Mouse (Mus musculus) MEL (cell line): ENCODE measurements around the gene Pigt. TPM values are rescaled to one million over a fixed set of nuclear protein-coding genes. Genes with fewer than 3 reads are reported as not detected.

Experiments used
- DNase-seq: peaks from one replicate; pipeline ENCODE4 v3.0.0; 2011; ENCODE audit warnings: low read depth, low spot score
- H3K27ac ChIP-seq: 2 replicates; pipeline ENCODE4 v1.5.1; 2012; ENCODE audit warnings: low read depth, mild to moderate bottlenecking, control low read depth, low read length, moderate library complexity; ENCODE audit not compliant: control insufficient read depth
- H3K27me3 ChIP-seq, 2 experiments: fragments of 150-350 bp in 1 of 2; sonication (generic) in 1 of 2; 2 replicates each; pipeline ENCODE4 v1.6.1; 2012; ENCODE audit warnings: low read length in 2 of 2, mild to moderate bottlenecking in 2 of 2, improper control_type of control experiment in 1 of 2, moderate library complexity in 1 of 2; ENCODE audit not compliant: insufficient read depth in 2 of 2, control insufficient read depth in 1 of 2
- H3K36me3 ChIP-seq, 2 experiments: 2 replicates each; pipeline ENCODE4 v1.6.1; 2012 to 2014; ENCODE audit warnings: low read length in 2 of 2, improper control_type of control experiment in 1 of 2, inconsistent platforms in 1 of 2, mild to moderate bottlenecking in 1 of 2; ENCODE audit not compliant: insufficient read depth in 2 of 2, control insufficient read depth in 1 of 2
- H3K4me1 ChIP-seq, 2 experiments: fragments of 150-350 bp in 1 of 2; sonication (generic) in 1 of 2; 2 replicates each; pipeline ENCODE4 v1.6.1; 2012; ENCODE audit warnings: low read length in 2 of 2, improper control_type of control experiment in 1 of 2, mild to moderate bottlenecking in 1 of 2; ENCODE audit not compliant: insufficient read depth in 2 of 2, control insufficient read depth in 1 of 2
- H3K4me3 ChIP-seq, 2 experiments: fragments of 150-350 bp in 1 of 2; sonication (generic) in 1 of 2; 2 replicates each; pipeline ENCODE4 v1.5.1; 2012; ENCODE audit warnings: low read depth in 2 of 2, low read length in 2 of 2, mild to moderate bottlenecking in 2 of 2, moderate library complexity in 2 of 2, control low read depth in 1 of 2, improper control_type of control experiment in 1 of 2; ENCODE audit not compliant: control insufficient read depth in 1 of 2, insufficient read depth in 1 of 2
- H3K79me2 ChIP-seq: 2 replicates; pipeline ENCODE4 v1.6.1; 2012; ENCODE audit warnings: mild to moderate bottlenecking, low read length, moderate library complexity; ENCODE audit not compliant: control insufficient read depth, poor library complexity, insufficient read depth
- H3K9ac ChIP-seq: 2 replicates; pipeline ENCODE4 v1.6.1; 2012; ENCODE audit warnings: low read depth, mild to moderate bottlenecking, control low read depth, low read length, moderate library complexity; ENCODE audit not compliant: control insufficient read depth, poor library complexity, severe bottlenecking
- H3K9me3 ChIP-seq: fragments of 150-350 bp; sonication (generic); replicated peaks from 2 replicates; pipeline ENCODE4 v1.6.1; 2012; ENCODE audit warnings: mild to moderate bottlenecking, low read length, improper control_type of control experiment, moderate library complexity; ENCODE audit not compliant: insufficient read depth
- BHLHE40 ChIP-seq: IDR thresholded peaks from 2 replicates; pipeline ENCODE4 v1.6.1; 2012; ENCODE audit warnings: low read depth, mild to moderate bottlenecking, inconsistent platforms, low read length, improper control_type of control experiment, borderline replicate concordance
- CTCF ChIP-seq, 3 experiments: IDR thresholded peaks in 2 of 3; conservative IDR thresholded peaks in 1 of 3; 2 replicates each; pipeline ENCODE4 v1.5.1; 2011 to 2012; ENCODE audit warnings: low read length in 3 of 3, low read depth in 2 of 3, mild to moderate bottlenecking in 2 of 3, improper control_type of control experiment in 1 of 3, inconsistent platforms in 1 of 3, mixed read lengths in 1 of 3, moderate library complexity in 1 of 3; ENCODE audit not compliant: control insufficient read depth in 1 of 3, insufficient read depth in 1 of 3, poor library complexity in 1 of 3, severe bottlenecking in 1 of 3
- ELF1 ChIP-seq: IDR thresholded peaks from 2 replicates; pipeline ENCODE4 v1.6.1; 2014; ENCODE audit warnings: low read depth, mild to moderate bottlenecking, inconsistent platforms, low read length, improper control_type of control experiment, moderate library complexity
- EP300 ChIP-seq, 2 experiments: IDR thresholded peaks; 2 replicates each; pipeline ENCODE4 v1.6.1; 2011; ENCODE audit warnings: improper control_type of control experiment in 2 of 2, low read length in 2 of 2, low read depth in 1 of 2, mild to moderate bottlenecking in 1 of 2
- ETS1 ChIP-seq: IDR thresholded peaks from 2 replicates; pipeline ENCODE4 v1.6.1; 2012; ENCODE audit warnings: low read depth, mild to moderate bottlenecking, inconsistent platforms, low read length, improper control_type of control experiment, moderate library complexity
- HCFC1 ChIP-seq: IDR thresholded peaks from 2 replicates; pipeline ENCODE4 v1.6.1; 2012; ENCODE audit warnings: low read depth, mild to moderate bottlenecking, inconsistent platforms, low read length, improper control_type of control experiment, moderate library complexity
- JUND ChIP-seq: IDR thresholded peaks from 2 replicates; pipeline ENCODE4 v1.6.1; 2011; ENCODE audit warnings: low read depth, mild to moderate bottlenecking, improper control_type of control experiment, low read length
- KAT2A ChIP-seq: conservative IDR thresholded peaks from 2 replicates; pipeline ENCODE4 v1.6.1; 2012; ENCODE audit warnings: low read depth, low read length, improper control_type of control experiment, inconsistent platforms
- MAFK ChIP-seq: IDR thresholded peaks from 2 replicates; pipeline ENCODE4 v1.6.1; 2011; ENCODE audit warnings: low read depth, mild to moderate bottlenecking, low read length, improper control_type of control experiment, borderline replicate concordance
- MAX ChIP-seq: IDR thresholded peaks from 2 replicates; pipeline ENCODE4 v1.6.1; 2011; ENCODE audit warnings: low read length, improper control_type of control experiment
- MAZ ChIP-seq: IDR thresholded peaks from 2 replicates; pipeline ENCODE4 v1.6.1; 2012; ENCODE audit warnings: low read depth, mild to moderate bottlenecking, inconsistent platforms, low read length, improper control_type of control experiment
- MXI1 ChIP-seq: IDR thresholded peaks from 2 replicates; pipeline ENCODE4 v1.6.1; 2011; ENCODE audit warnings: mild to moderate bottlenecking, low read depth, low read length, improper control_type of control experiment
- MYB ChIP-seq: IDR thresholded peaks from 2 replicates; pipeline ENCODE4 v1.6.1; 2011; ENCODE audit warnings: mild to moderate bottlenecking, low read depth, low read length, improper control_type of control experiment
- MYC ChIP-seq: IDR thresholded peaks from 2 replicates; pipeline ENCODE4 v1.6.1; 2011; ENCODE audit warnings: low read depth, mild to moderate bottlenecking, low read length, improper control_type of control experiment, moderate library complexity
- POLR2A ChIP-seq, 2 experiments: IDR thresholded peaks; 2 replicates each; pipeline ENCODE4 v1.6.1; 2011 to 2012; ENCODE audit warnings: low read length in 2 of 2, mild to moderate bottlenecking in 2 of 2, control low read depth in 1 of 2, improper control_type of control experiment in 1 of 2, low read depth in 1 of 2, moderate library complexity in 1 of 2; ENCODE audit not compliant: control insufficient read depth in 1 of 2, insufficient read depth in 1 of 2, poor library complexity in 1 of 2
- POLR2AphosphoS5 ChIP-seq: IDR thresholded peaks from 2 replicates; pipeline ENCODE4 v1.6.1; 2012; ENCODE audit warnings: low read depth, borderline replicate concordance, mild to moderate bottlenecking, inconsistent platforms, low read length, moderate library complexity, mixed read lengths
- SIN3A ChIP-seq: IDR thresholded peaks from 2 replicates; pipeline ENCODE4 v1.6.1; 2012; ENCODE audit warnings: low read length, improper control_type of control experiment, inconsistent platforms
- SMC3 ChIP-seq: IDR thresholded peaks from 2 replicates; pipeline ENCODE4 v1.6.1; 2011; ENCODE audit warnings: low read depth, low read length, improper control_type of control experiment
- TAL1 ChIP-seq: IDR thresholded peaks from 2 replicates; pipeline ENCODE4 v1.6.1; 2012; ENCODE audit warnings: mild to moderate bottlenecking, inconsistent platforms, low read length, moderate library complexity, mixed read lengths
- TBP ChIP-seq: IDR thresholded peaks from 2 replicates; pipeline ENCODE4 v1.8.0; 2011; ENCODE audit warnings: low read depth, low read length, improper control_type of control experiment
- TCF12 ChIP-seq: IDR thresholded peaks from 2 replicates; pipeline ENCODE4 v1.6.1; 2014; ENCODE audit warnings: low read depth, mild to moderate bottlenecking, inconsistent platforms, low read length, improper control_type of control experiment, moderate library complexity
- USF1 ChIP-seq: IDR thresholded peaks from 2 replicates; pipeline ENCODE4 v1.6.1; 2014; ENCODE audit warnings: low read depth, mild to moderate bottlenecking, inconsistent platforms, low read length, improper control_type of control experiment, moderate library complexity
- USF2 ChIP-seq, 2 experiments: IDR thresholded peaks; 2 replicates each; pipeline ENCODE4 v1.6.1; 2011 to 2012; ENCODE audit warnings: improper control_type of control experiment in 2 of 2, low read length in 2 of 2, borderline replicate concordance in 1 of 2, inconsistent platforms in 1 of 2, low read depth in 1 of 2, mild to moderate bottlenecking in 1 of 2; ENCODE audit not compliant: insufficient read depth in 1 of 2
- ZC3H11A ChIP-seq: IDR thresholded peaks from 2 replicates; pipeline ENCODE4 v1.6.1; 2012; ENCODE audit warnings: low read depth, mild to moderate bottlenecking, inconsistent platforms, low read length, improper control_type of control experiment
- ZKSCAN1 ChIP-seq: IDR thresholded peaks from 2 replicates; pipeline ENCODE4 v1.6.1; 2012; ENCODE audit warnings: low read depth, mild to moderate bottlenecking, inconsistent platforms, low read length, improper control_type of control experiment, moderate library complexity
- ZMIZ1 ChIP-seq: IDR thresholded peaks from 2 replicates; pipeline ENCODE4 v1.6.1; 2012; ENCODE audit warnings: low read depth, mild to moderate bottlenecking, inconsistent platforms, low read length, improper control_type of control experiment, moderate library complexity
- polyA plus RNA-seq, 2 experiments: library from polyadenylated mRNA; stranded (reverse) in 1 of 2; unstranded in 1 of 2; fragments of >175 nt in 1 of 2; fragments of >200 nt in 1 of 2; gene quantifications; 2 replicates each; pipeline versions ENCODE4 v1.2.1 to v1.2.4; 2012; ENCODE audit warnings: low replicate concordance in 2 of 2, low read depth in 1 of 2; ENCODE audit not compliant: insufficient read length in 2 of 2, insufficient read depth in 1 of 2, missing spikeins in 1 of 2
- total RNA-seq: library from RNA; depleted of rRNA; stranded (reverse); fragments of 300-350 nt; gene quantifications from 2 replicates; pipeline ENCODE4 v1.2.3, GENCODE M21; 2012

Pigt gene
- total and polyA plus RNA-seq, 3 experiments = 39.8 to 115 TPM; not detected in 1

GRCm38 (mm10) chr2:164453047-164453757 is 44.1 kb upstream of the Pigt start:
- Histone ChIP-seq H3K4me1 (no peaks in the 10 kb centered on the region), H3K9me3 (no peaks in the 10 kb centered on the region), H3K27ac (no peak overlapping the region), H3K36me3 (no peaks in the 10 kb centered on the region), H3K9ac (no peak overlapping the region), H3K79me2 (no peaks in the 10 kb centered on the region), H3K4me3 (no peak overlapping the region), H3K27me3 (peaks cover 20 to 30% of the 10 kb centered on the region in 2 experiments)
- no peak for DNase-seq
- TF ChIP-seq TBP (no peak), HCFC1 (no peak), ZMIZ1 (no peak), SMC3 (no peak), USF1 (no peak), MXI1 (no peak), MAZ (no peak), BHLHE40 (no peak), POLR2AphosphoS5 (no peak), MYB (no peak), JUND (no peak), ZC3H11A (no peak), POLR2A (IDR thresholded peaks at IDR 0.05; ENCODE audit: control insufficient read depth in 1 of 2, insufficient read depth in 1 of 2, low read depth in 1 of 2, low read length in 2 of 2, poor library complexity in 1 of 2) (no peak), ETS1 (no peak), USF2 (IDR thresholded peaks at IDR 0.05; ENCODE audit: borderline replicate concordance in 1 of 2, insufficient read depth in 1 of 2, low read depth in 1 of 2, low read length in 2 of 2) (no peak), MAFK (no peak), ZKSCAN1 (no peak), KAT2A (no peak), MAX (no peak)

GRCm38 (mm10) chr2:164453887-164454500 is 43.3 kb upstream of the Pigt start:
- H3K4me3 ChIP-seq = no peak overlapping the region
- no peaks in the 10 kb centered on the region for H3K9me3 ChIP-seq
- no peaks in the 10 kb centered on the region for H3K79me2 ChIP-seq
- H3K27ac ChIP-seq = no peak overlapping the region
- TF ChIP-seq CTCF (IDR thresholded peaks at IDR 0.05 in 2 of 3, conservative IDR thresholded peaks at IDR 0.05 in 1 of 3; ENCODE audit: control insufficient read depth in 1 of 3, insufficient read depth in 1 of 3, low read depth in 2 of 3, low read length in 3 of 3, poor library complexity in 1 of 3, severe bottlenecking in 1 of 3) (no peak), MYC (no peak), SIN3A (no peak), POLR2A (IDR thresholded peaks at IDR 0.05; ENCODE audit: control insufficient read depth in 1 of 2, insufficient read depth in 1 of 2, low read depth in 1 of 2, low read length in 2 of 2, poor library complexity in 1 of 2) (no peak), USF1 (no peak), TAL1 (no peak), ELF1 (no peak), EP300 (IDR thresholded peaks at IDR 0.05; ENCODE audit: low read depth in 1 of 2, low read length in 2 of 2) (no peak), TCF12 (no peak), POLR2AphosphoS5 (no peak), ZMIZ1 (no peak)
- TF ChIP-seq, all 39 proteins: peak for 0
- Histone ChIP-seq H3K36me3 (no peaks in the 10 kb centered on the region), H3K9ac (no peak overlapping the region), H3K4me1 (no peaks in the 10 kb centered on the region), H3K27me3 (peaks cover 12 to 26% of the 10 kb centered on the region in 2 experiments)
- DNase-seq = no peak
